Mouse (Mus musculus) liver, adult 2 months (tissue): ENCODE results near the gene Abcf1.

ENCODE experiments used
- CTCF ChIP-seq: fragments of 200-500 bp; IDR thresholded peaks from 2 replicates; pipeline ENCODE4 v1.5.1; 2011; ENCODE audit warnings: low read depth, low read length, control low read depth
- POLR2A ChIP-seq: fragments of 200-500 bp; IDR thresholded peaks from 2 replicates; pipeline ENCODE4 v1.6.1; 2011; ENCODE audit warnings: low read length, control low read depth; ENCODE audit not compliant: insufficient read depth; ENCODE audit errors: extremely low read depth

GRCm38 (mm10) chr17:36003331-36003730, 33.8 kb upstream of the Abcf1 start:
- TF ChIP-seq CTCF (no peak), POLR2A (no peak)
